Mouse (Mus musculus): ENCODE measurements around the gene Pacsin2.

Gene Pacsin2

GRCm38 (mm10) chr15:83328952-83329351 lies 135.5 kb downstream of the Pacsin2 start:
- DNase-seq (ENCODE audit: low spot score) = no peak
